Mouse (Mus musculus) heart, postnatal 36 days (tissue): ENCODE measurements around the gene Ammecr1. TPM values are rescaled to one million over a fixed set of nuclear protein-coding genes. Genes with fewer than 3 reads are reported as not detected.

Experiments used
- DNase-seq, 2 experiments: peaks; one replicate each; pipeline ENCODE4 v3.0.0; 2021 to 2022
- intact Hi-C: fragments of 180-260 bp; cut with DNase I; formaldehyde crosslinking; loops from one replicate; pipeline ENCODE4 v1.15.1; 2025
- total RNA-seq, 2 experiments: library from RNA; stranded (reverse); gene quantifications; 2 replicates each; pipeline ENCODE4 v1.2.3; 2021

The Ammecr1 gene
- total RNA-seq, result 10 to 100 TPM; 13.3 to 15.8 TPM

DNA sequence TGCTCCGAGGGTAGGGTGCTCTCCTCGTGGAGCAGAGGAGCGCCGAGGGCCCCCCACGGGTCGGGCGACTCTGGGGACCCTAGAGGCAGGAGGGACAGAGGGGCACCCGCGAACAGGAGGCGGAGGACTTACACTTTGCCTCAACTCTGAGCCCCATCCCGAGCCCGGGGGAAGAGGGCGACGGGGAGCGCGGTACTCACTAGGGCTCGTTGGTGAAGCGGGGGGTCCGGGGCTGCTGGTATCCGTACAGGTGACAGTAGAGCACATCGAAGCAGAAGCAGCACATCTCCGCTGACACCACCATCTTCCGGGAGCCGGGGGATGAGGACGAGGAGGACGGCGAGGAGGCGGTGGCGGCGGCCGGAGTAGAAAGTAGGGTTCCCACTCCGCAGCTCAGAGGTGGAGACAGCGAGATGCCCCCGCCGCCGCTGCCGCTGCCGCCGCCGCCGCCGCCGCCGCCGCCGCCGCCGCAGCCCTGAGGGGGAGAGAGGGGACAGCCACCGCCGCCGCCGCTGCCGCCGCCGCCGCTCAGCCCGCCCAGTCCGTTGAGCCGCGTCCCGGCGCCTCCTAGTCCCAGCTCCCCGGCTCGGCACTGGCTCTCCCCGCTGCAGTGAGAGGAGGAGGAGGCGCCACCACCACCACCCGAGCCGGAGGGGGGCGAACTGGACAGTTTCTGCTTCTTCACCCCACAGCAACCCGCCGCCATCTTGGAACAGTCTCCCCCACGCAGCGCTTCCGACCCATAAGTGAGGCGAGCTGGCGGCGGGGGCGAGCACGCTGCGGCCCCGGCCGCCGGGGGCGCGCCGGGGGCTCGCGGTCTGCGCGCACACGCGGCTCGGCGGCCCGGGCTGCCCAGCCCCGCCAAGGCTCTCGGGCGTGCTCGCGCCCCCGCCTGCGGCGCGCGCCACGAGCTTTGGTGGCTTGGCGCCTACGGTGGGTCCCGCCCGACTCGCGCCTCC, at the start of gene Ammecr1:
Ammecr1 (minus strand) TSS at position 721 of the 959 bp plus-strand sequence.
- peak; percentile 71 to 77 for DNase-seq
- intact Hi-C loops, result loop anchor here (5.0 kb wide), 3 partner anchors 81 to 144 kb away; no protein-coding TSS in a partner anchor

DNA sequence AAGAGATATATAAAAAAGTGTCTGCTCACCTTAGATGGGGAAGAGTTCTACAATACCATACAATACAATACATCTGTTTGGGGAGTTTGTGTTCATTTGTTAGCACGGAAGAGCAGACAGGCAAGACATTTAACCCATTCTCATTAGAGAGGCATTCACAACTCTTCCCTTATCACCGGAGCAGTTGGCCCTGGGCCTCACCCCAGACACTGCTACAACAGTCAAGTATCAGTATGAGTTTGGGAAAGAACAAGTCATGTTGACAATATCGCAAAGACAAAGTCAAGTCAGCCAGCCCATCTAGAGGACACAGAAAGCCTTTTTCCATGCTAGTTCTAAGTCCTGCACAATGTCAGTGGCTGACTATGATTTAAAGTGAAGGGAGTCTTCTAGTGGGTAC, 47.6 kb upstream of the Ammecr1 start:
- intact Hi-C loops, result no loop called here
- no peak for DNase-seq

DNA sequence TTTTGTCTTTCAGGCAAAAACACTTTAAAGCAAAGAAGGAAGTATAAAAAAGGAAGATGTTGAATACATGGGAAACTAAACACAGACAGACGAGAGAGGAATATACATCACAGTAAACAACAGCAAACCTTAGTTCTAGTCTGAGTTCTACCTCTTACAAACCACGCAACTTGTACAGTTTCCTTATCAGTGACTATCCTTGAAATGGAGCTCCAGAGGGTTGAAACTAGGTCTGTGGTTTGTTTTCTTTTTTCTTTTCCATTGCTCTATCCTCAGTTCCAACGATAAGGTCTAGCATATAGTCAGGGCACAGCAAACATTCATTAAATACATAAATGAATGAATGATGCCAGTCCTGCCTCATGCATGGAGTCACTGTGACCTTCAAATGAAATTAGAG, 45.8 kb upstream of the Ammecr1 start:
- intact Hi-C loops, result no loop called here
- no peak for DNase-seq

DNA sequence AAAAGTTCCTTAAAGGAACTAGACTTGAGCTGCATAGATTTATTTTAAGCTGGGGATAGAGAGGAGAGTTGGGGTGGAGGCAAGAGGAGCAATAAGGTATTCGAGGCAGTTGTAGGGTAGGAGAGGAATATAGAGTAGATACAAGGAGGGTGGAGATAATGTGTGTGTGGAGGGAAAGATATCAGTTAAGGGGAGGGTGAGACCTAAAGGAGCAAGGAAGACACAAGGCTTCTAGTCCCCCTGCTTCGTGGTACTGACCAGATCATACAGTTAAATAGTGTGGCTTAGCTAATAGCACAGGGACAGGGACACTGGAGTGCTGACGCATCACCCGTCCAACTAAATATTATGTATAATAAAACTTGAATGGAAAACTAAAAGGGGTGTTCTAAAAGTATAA, 45.3 kb upstream of the Ammecr1 start:
- intact Hi-C loops, result no loop called here
- DNase-seq, result no peak

DNA sequence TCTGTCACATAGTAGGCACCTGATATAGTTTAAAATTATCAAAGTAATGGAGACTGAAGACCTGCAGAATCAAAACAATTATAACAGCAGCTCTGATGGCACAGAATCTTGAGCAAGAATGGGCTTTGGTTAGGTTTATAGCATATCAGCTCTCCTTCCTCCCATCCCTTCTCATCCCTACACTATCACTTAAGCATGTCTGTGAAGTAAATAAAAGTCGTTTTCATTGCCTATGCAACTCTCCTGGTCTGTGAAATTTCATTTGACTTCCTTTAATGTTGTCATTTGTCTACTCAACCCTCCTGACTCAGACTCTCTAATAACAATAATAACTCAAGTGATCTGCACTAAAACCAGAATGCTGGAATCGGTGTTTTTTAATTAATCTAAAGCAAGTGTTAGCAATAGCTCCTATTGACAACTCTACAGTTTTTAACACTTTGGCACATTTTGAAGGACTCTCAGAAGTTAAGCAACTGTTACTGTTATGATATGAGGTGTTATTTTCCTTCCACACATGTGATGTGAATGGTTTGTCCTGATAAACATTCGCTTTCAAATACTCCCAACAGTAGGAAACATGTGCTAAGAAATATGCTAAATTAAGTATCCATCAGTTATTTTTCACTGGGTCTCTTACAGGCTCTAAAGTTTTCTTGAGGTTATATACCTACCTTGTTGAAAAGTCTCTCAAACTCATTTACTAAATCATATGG, 37.8 kb upstream of the Ammecr1 start:
- intact Hi-C loops, result no loop called here
- DNase-seq, result no peak

DNA sequence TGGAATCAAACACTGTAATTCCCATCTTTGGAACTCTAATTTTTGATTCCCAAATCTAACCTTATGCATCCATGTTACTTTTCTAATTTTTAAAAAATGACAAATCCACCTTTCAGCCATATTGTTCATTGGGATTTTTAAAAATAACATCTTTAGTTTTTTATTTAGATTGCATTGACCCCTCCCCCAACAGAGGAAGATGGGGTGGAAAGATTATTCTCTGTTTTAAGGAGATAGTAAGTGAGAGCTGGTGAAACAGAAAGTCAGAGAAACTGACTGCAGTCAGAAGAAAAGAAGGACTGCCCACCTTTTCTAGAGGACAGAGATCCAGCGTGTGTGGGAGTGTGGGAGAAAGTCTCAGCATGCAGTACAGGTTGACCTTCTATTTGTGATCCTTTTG, 30.7 kb upstream of the Ammecr1 start:
- intact Hi-C loops, result no loop called here

DNA sequence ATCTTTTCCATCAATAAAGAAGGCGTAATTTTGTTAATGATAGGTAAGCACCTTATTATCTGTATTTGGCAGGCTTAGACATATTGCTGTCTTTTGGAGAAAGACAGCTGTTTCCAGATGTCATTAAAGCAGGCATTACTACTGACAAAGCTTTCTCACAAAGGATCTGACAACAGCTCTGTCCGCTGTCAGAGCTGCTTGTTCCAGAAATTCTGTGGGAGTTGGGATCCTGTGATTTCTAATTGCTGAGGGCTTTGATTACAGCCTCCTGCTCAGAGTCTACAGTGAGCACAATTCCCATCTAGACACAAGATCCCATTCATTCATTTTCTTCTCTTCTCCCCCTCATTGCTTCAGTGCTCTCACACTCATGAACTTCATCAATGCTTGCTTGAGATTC, 28.0 kb upstream of the Ammecr1 start:
- no peak for DNase-seq
- intact Hi-C loops, result no loop called here

More for the DNA sequence above, 30.7 kb upstream of the Ammecr1 start:
- DNase-seq, result no peak

DNA sequence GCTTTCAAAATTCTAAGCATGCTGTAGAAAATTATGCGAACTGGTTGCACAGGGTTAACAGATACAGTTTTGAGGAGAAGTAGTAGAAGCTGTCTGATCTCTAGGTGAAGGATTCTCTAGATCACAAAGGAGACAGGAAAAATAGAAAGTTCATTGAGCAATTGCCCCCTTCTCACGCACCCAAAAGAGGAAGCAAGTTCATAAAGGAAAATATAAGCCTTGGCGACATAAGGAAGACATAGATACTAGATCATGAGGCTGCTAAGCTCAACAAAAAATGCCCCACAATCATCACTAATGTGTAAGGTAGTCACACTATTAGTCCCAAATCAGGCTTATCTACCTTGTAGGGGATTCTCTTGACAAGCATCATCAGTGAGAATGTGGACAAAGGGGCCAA, 17.6 kb upstream of the Ammecr1 start:
- intact Hi-C loops, result no loop called here
- DNase-seq, result no peak

DNA sequence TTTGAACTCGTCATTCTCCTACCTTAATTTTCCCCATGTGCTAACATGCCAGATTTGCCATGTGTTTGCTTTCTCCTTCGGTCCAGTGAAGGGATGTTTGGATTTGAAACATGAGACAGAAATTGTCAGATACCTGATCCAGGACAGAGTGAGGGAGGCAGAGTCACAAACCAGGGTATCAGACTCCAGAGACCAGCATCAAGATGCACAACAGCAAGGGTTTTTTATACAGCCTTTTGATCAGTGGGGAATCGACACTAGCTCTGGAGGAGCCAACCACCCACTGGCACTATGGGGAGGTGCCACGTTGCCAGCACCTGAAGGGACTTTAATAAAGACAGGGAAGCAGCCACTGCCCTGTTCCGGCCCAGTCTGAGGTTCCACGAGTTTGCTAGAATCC, 17.1 kb upstream of the Ammecr1 start:
- DNase-seq, result no peak
- intact Hi-C loops, result no loop called here

DNA sequence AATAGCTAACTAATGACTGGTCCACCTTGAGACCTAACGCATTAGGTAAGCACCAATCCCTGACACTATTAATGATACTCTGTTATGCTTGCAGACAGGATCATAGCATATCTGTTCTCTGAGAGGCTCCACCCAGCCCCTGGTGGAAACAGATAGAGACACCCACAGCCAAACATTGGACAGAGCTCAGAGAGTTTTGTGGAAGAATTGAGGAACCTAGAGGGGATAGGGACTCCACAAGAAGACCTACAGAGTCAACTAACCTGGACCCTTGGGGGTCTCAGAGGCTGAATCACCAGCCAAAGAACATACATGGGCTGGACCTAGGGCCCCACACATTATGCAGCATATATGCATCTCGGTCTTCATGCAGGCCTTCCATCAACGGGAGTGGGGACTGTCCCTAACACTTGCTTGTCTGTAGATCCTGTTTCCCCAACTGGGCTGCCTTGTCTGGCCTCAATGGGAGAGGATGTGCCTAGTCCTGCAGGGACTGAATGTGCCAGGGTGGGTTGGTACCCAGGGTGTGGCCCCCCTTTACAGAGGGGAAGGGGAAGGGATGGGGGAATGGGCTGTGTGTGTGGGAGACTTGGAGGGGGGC, 15.1 kb upstream of the Ammecr1 start:
- no peak for DNase-seq
- intact Hi-C loops, result no loop called here

DNA sequence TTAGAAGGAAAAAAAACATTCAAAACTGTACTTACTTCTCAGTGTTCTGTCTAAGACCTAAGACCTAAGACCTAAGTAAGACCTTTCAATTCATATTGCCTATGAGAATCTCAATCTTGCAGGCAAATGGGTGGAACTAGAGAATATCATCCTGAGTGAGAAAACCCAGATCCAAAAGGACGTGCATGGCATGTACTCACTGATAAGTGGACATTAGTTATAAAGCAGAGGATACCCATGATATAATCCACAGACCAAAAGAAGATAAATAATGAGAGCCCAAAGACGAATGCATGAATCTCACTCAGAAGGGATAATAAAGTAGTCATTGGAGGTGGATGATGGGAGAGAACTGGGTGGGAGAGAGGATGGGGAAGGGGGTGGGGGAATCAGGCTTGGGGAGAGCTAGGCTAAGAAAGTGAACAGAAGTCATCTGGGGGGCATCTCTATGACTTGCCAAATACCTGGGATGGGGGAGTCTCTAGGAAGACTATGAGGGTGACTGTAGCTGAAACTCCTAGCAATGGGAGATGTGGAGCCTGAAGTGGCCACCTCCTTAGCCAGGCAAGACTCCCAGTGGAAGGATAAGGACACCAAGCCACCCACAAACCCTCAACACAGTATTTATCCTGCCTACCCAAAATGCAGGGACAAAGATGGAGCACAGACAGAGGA, 14.5 kb upstream of the Ammecr1 start:
- DNase-seq, result no peak
- intact Hi-C loops, result no loop called here

DNA sequence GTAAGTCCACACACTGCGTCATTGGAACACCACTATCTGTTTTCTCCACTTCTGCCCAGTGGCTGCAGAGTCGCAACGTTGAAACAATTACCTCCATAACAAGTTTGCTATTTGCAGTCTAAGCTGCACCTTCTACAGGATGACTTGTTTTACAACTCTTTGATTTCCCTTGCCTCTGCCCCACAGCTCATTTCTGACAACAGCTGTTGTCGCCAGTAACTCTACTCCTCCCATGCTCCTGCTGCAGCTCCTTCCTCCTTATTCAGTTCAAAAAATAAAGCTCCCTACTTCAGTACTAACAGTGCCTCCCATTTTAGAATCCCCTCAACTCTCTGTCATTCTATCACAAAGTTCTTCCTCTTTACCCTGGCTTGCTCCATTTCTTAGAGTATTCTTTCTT, 12.7 kb upstream of the Ammecr1 start:
- intact Hi-C loops, result no loop called here
- no peak for DNase-seq

DNA sequence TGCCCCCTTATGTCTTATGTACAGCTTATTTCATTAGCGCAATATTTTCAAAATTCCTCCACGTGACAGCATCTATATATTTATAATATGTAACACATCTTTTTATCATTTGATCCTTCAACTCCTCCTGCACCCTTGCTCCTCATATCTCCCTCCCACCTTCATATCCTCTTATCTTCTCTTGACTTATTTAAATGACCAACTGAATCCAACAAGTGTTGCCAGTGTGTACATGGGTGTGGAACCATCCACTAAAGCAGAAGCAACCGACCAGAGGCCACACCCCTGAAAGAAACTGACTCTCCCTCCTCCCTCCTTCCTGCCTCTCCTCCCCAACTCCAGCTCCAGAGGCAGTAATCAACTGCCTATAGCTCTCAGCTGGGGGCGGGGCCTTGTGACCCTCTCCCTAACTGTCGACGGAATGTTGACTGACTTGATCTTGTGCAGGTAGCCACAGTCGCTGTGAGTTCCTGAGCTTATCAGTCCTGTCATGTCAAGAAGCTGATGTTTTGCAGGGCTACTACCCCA, 6.0 kb upstream of the Ammecr1 start:
- intact Hi-C loops, result no loop called here
- DNase-seq, result no peak

DNA sequence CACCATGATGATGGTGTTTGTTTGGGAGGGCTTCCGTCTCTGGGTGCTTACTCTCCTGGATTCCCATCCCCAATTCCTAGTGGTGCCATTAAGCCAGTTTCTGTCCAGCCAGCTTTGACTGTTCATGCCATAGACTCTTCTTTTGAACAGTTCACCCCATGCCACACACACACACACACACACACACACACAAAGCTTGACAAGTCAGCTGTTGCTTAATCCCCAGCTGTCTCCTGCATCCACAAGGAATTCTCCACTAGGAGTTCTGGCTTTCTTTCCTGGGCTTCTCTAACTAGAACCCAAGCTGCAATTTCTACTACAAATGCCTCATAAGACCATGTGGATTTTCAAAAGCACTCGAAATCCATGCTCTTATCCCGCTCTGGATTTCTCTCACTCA, 5.2 kb upstream of the Ammecr1 start:
- intact Hi-C loops, result no loop called here
- DNase-seq, result no peak

DNA sequence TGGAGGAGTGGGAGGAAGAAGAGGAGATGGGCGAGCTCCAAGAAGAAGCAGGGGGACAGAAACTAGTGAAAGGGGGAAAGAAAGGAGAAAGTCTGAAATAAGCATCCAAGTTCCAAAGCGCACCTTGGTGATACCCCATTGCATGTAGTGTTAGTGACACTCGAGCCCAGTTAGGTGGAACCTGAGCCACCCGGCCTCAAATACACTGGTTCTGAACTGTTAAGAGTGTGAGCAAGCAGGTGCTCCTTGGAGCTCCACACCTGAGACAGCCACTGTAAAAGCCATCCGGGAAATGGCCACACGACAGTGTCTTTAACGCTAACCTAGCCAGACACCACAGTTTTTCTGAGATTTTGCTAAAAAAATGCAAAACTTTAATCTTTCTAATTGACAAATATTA, 539 bp upstream of the Ammecr1 start:
- intact Hi-C loops, result loop anchor here (5.0 kb wide), 3 partner anchors 80 to 145 kb away; no protein-coding TSS in a partner anchor
- no peak for DNase-seq

DNA sequence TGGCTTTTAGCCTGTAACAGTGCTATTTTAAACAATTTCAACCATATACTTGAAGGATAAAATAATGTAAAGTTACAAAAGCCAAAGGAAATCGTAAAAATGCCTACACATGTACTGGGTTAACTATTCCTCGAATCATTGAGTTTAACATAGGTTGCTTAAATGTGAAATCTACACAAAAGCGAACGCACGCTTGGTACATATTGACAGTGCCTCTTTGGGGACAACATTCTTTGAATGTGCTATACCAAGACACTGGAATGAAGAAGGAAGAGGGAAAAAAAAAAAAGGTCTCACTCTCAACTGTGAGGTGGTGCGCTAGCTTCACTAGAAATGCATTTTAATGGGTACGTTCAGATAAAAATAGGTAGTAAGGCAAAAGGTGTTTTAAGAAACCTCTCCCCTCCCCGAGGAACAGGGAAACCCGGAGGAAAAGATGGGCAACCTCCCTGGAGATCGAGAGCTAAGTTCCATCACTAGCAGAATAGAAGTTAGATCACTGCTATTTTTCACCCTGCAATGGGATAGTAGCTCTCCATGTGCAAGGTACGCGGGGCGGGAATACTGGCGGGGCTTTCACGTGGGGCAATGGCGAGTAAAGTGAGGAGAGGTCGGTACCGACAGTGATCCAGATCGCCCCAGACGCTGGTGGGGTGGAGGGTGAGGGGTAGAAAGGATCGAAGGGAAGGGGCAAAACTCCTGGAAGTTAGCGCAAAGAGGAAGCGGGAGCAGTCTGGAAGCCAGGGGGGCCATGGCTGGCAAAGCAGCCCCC, 1.1 kb downstream of the Ammecr1 start:
- intact Hi-C loops, result loop anchor here (5.0 kb wide), 3 partner anchors 82 to 143 kb away; no protein-coding TSS in a partner anchor
- DNase-seq, result peak; percentile 16 to 34

DNA sequence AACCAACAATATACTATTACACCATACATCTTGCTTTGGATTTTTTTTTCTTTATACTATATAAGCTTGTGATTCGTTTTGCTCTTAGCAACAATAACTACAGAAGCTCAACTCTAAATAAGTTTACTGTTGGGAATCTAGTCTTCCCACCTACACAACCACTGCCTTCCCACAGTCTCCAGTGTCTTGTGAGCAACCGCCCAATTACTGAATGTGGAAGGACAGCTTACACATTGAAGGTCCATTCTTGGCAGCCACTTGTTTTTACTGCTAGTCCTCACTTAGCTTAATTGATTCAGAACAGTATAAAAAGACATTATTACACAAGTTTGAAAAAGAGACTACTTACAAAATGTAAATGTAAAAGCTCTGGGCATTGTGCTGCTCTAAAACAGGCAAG, 6.1 kb downstream of the Ammecr1 start:
- DNase-seq, result no peak
- intact Hi-C loops, result no loop called here

DNA sequence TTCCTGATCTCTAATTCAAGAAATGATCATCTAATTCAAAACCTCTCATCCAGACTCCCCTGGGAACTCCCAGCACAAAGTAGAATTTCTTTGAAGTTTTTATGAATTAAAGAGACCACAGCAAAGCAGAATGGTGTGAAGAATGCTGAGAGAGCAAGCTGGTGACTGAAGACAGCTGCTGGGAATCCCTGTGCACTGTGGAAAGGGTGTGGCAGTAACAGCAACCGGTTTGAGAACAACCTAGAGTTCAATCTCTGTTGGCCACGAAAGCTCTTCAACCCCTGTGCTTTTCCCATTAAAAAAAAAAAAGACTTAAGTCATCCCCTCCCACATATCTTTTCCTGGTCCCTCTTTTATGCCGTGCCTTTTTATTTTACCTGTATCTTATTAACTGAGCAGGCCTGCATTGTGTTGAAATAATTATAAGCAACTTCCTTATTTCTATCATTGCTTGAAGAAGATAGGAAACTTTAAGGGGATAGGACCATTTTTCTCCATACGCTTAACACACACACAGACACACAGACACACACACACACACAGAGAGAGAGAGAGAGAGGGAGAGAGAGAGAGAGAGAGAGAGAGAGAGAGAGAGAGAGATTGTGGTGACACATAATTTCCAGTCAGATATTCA, 6.7 kb downstream of the Ammecr1 start:
- no peak for DNase-seq
- intact Hi-C loops, result no loop called here

DNA sequence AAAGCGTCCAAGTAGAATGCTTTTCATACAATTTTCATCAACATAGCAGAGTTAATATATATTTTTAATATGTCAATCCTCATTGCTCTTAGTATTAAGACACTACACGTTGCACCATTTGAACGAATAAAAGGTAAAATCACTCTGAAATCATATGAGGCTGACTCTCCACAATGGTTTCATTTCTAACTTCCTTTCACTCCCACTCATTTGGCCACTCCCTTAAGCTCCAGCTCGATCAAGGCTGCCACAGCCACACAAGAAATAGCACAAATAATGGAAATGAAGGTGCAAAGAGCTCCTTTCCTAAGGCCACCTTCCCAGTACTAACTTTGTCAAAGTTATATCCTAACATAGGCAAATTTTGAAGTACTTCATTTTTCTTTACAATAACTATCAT, 38.1 kb downstream of the Ammecr1 start:
- no peak for DNase-seq
- intact Hi-C loops, result no loop called here
